Mouse (Mus musculus) right cerebral cortex, adult 18-20 months (tissue): ENCODE data around the gene Naxd.
"Not testable (repeated sequence)": the region's sequence is repeated elsewhere in the genome, so short reads cannot be mapped to it uniquely, and the experiment has no call there.

ENCODE experiments used
- DNase-seq: peaks from one replicate; pipeline ENCODE4 v3.0.0; 2022; ENCODE audit warnings: mixed read lengths

Naxd gene

GRCm38 (mm10) chr8:11473072-11473471 is 24.2 kb upstream of the Naxd start:
- no peak for DNase-seq

GRCm38 (mm10) chr8:11475397-11475796 is 21.9 kb upstream of the Naxd start:
- no peak for DNase-seq

- no peak for DNase-seq
Measured at GRCm38 (mm10) chr8:11475876-11476275, 21.4 kb upstream of the Naxd start.

GRCm38 (mm10) chr8:11476338-11477177 is 20.7 kb upstream of the Naxd start:
- peak; percentile 26 for DNase-seq

- DNase-seq: no peak
Measured at GRCm38 (mm10) chr8:11477178-11477553, 20.1 kb upstream of the Naxd start.

GRCm38 (mm10) chr8:11477811-11478761 is 19.2 kb upstream of the Naxd start, which contains the start of gene Rab20:
Rab20 (minus strand) TSS chr8:11478710.
- DNase-seq: peak; percentile 10

GRCm38 (mm10) chr8:11478807-11479527 is 18.3 kb upstream of the Naxd start:
- DNase-seq: no peak

GRCm38 (mm10) chr8:11479591-11479990 is 17.7 kb upstream of the Naxd start:
- no peak for DNase-seq

- DNase-seq: no peak
Measured at GRCm38 (mm10) chr8:11481876-11482275, 15.4 kb upstream of the Naxd start.

- no peak for DNase-seq
Measured at GRCm38 (mm10) chr8:11482537-11482936, 14.8 kb upstream of the Naxd start.

GRCm38 (mm10) chr8:11486142-11486541 is 11.2 kb upstream of the Naxd start:
- DNase-seq: peak; percentile 40

GRCm38 (mm10) chr8:11487229-11487628 is 10.1 kb upstream of the Naxd start:
- no peak for DNase-seq

GRCm38 (mm10) chr8:11492340-11492739 is 5.0 kb upstream of the Naxd start:
- DNase-seq: not testable (repeated sequence)

GRCm38 (mm10) chr8:11498281-11498680 is 975 bp downstream of the Naxd start:
- DNase-seq: no peak

GRCm38 (mm10) chr8:11498786-11499485 is 1.6 kb downstream of the Naxd start:
- no peak for DNase-seq

- no peak for DNase-seq
Measured at GRCm38 (mm10) chr8:11503476-11504232, 6.3 kb downstream of the Naxd start.

GRCm38 (mm10) chr8:11506074-11506473 is 8.8 kb downstream of the Naxd start:
- no peak for DNase-seq

GRCm38 (mm10) chr8:11506802-11507201 is 9.5 kb downstream of the Naxd start:
- DNase-seq: no peak

GRCm38 (mm10) chr8:11508880-11509279 is 11.6 kb downstream of the Naxd start:
- DNase-seq: no peak

GRCm38 (mm10) chr8:11510971-11511370 is 13.7 kb downstream of the Naxd start:
- DNase-seq: peak; percentile 33

GRCm38 (mm10) chr8:11512711-11513110 is 15.4 kb downstream of the Naxd start:
- DNase-seq: no peak
